Mouse (Mus musculus) large intestine, adult 2 months (tissue): Measurements from ENCODE around the gene Ikzf1. TPM values are rescaled to one million over a fixed set of nuclear protein-coding genes. Genes with fewer than 3 reads are reported as not detected.

ENCODE experiments used
- DNase-seq: peaks from one replicate; pipeline ENCODE4 v3.0.0-alpha.2; 2012; ENCODE audit warnings: low read depth, low spot score
- WGBS: fragments of 180-500 bp; shearing (Covaris S2); methylation state at CpG from one replicate; pipeline ENCODE4 v1.1.7; 2018; 5-methylcytosine and 5-hydroxymethylcytosine counted together
- polyA plus RNA-seq: library from polyadenylated mRNA; depleted of rRNA; stranded (reverse); fragments of >200 nt; gene quantifications from 2 replicates; pipeline ENCODE4 v1.2.3, GENCODE M21; 2012

The Ikzf1 gene
- polyA plus RNA-seq, 1 experiment: 8.2 TPM

DNA sequence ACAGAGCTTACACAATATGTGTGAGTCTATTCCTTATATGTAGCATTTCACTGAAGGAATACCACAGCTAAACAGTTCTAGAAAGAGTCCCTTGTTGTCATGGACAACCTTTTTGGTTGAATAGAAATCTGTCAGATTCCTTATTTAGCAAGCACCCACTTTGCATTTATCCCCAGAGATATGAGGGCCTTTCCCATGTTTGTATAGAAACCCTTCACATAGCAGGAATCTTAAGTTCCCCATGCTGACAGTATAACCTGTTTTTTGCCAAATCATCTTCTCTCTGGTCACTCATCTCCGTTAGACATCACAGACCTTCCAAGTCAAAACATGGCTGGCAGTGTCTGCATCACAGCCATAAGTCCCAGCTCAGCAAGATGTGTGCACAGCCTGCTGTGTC, 59.4 kb downstream of the Ikzf1 start:
- no peak for DNase-seq
- 32% methylated on average over 1 of the region's 1 CpGs for WGBS

DNA sequence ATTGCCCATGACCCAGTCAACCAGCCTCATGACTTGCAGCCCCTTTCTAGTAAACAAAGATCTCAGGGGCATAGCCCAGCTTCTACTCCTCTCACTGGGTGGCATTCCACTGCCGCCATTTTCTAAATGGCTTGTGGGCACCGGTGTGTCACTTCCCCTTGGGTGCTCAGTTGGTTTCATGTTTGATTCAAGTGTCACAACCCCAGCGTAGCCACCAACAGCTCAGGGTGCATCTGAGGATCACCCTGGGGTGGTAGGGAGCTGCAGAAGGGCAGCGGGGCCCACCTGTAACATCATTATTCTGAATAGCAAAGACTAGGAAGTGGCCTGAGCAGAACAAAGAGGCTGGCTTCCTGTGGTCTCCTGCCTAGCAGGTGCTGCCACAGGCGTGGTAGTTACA, 66.3 kb downstream of the Ikzf1 start:
- WGBS: 76% methylated on average over 5 of the region's 5 CpGs
- no peak for DNase-seq

DNA sequence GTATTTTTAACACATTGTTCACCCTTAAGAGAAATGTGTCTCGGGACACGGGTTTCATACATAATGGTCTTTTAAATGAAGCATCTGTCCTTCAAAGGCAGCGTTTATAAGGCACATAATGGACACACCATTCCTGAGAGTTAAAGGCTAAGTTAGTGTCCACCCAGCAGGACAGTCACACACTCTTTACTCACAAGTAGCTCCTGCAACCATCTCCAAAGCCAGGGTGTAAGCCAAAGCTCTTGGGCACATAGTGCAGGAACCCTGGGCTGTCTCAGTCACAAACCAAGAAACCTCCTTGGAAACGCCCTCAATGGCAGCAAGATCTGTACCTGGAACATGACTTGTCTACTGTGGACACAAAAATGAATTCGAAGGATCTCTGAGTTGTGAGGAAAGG, 68.1 kb downstream of the Ikzf1 start:
- no peak for DNase-seq
- 69% methylated on average over 5 of the region's 5 CpGs for WGBS

DNA sequence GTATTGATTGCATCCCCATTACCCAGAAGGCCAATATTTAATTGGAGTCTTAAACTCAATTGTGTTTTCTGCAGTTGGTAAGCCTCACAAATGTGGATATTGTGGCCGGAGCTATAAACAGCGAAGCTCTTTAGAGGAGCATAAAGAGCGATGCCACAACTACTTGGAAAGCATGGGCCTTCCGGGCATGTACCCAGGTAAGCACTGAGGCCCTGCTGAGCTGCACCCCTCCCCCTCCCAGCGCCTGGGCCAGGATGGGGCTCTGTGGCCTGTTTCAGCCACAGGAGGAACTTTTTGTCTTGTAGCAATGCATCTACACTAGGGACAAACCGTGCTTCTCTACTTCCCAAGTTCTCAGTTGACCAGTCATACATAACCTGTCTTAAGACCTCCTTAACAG, 73.3 kb downstream of the Ikzf1 start:
- DNase-seq: no peak
- 76% methylated on average over 6 of the region's 6 CpGs for WGBS

DNA sequence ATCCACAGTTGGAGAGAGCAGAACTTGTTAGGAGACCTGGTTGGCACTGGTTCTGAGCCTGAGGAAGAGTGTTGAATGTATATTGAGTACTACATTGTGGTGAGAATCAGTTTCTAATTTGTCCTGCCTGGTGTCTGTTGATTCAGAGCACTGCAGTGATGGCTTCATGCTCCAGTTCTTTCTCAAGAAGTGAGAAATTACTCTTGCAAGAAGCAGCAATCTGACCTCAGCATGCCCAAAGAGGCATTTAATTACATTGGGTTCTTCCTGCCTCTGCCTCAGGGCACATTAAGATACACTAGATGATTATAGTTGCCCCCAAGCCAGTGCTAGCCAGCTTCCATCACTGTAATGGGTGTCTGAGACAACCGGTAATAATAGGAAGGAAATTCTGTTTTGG, 74.1 kb downstream of the Ikzf1 start:
- no peak for DNase-seq
- 92% methylated on average over 1 of the region's 1 CpGs for WGBS

DNA sequence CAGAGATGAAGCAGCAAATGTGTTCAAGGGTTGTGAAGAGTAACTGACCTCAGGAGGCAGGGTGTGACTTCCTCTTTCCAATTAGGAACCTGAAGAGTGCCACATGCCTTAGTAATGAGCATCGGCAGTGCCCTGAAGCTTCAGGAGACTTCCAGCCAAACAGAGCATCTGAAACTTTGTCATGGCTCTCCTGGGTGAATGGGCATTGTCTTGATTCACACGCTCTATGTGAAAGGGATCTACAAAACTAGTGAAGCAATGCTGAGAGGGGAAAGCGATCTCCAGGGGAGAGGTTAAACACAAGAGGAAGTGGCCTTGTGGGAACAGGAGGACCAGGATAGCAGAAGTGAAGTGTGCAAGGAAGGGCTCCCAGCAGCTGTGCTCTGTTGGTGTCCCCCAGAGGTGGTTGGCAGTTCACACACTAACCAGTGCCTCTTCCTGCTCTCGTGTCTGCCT, 78.4 kb downstream of the Ikzf1 start:
- WGBS: 61% methylated on average over 4 of the region's 4 CpGs

DNA sequence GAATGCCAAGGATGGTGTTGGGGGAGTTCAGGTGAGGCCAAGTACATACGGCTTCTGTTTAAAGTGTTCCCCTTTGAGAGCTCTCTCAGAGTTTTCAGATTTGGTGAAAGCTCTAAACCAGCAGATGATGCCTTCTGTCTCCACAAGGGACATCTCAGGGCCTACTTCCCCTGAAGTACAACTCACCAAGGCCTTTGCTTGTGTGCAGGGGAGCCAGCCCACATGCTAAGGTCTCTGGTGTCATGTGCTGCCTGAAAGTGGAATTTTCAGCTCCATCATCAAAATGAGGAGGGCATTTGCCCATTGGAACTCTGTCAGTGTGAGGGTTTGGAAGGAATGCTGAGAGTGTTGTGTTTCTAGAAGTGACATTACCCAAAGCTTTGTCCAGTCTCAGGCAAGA, 80.6 kb downstream of the Ikzf1 start:
- DNase-seq: no peak
- WGBS: 74% methylated on average over 1 of the region's 1 CpGs

More for the DNA sequence above, 78.4 kb downstream of the Ikzf1 start:
- no peak for DNase-seq

DNA sequence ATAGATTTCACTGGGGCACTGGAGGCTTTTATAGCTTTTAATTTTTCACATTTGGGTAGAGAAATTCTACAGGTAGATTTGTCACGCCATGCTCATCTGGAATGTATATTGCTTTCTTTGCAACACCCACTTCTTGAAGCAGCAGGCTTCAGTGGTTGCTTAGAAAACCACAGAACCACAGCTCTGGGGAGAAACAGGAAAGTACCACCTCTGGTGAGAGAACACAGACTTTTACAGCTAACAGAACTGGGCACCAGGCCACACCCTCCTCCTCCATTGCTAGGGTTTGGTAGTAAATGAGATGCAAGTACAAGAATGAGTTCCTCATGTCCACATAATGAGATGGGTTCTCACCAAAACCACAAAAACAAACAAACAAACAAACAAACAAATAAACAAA, 81.3 kb downstream of the Ikzf1 start:
- DNase-seq: no peak
- 78% methylated on average over 1 of the region's 1 CpGs for WGBS

DNA sequence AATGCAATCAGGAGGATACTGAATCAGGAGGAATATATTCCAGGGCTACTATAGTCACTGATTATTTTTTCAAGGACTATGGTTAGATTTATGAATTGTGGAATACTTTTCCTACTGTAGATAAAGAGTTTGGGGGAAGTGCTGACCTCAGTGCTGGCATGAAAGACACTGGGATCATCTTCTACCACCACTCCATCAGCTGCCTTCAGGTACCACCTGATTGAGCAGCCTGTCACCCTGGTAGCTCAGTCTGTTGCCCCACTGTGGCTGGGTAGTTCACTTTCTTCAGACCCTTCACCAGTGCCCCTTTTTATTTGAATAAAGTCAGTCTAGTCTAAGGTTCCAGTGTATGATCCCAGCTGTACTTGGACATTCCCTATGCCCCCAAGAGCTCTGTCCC, 81.9 kb downstream of the Ikzf1 start:
- DNase-seq: no peak

DNA sequence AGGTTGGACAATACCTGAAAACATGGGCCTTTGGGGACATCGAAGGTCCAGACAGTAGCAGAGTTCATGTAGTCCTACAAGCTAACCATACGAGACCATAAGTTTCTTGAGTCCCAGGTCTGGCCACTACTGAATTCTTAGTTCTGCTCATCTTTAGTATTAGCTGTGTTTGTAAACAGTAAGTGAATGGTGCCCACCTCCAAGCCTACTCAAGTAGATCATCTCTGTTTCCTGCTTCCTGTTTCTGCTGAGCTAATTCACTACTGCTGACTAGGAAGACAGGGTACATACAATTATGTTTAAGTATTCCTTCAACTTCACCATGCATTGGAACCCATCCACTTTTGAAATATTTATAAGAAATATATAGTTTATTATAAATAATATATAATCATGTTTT, 83.3 kb downstream of the Ikzf1 start:
- 89% methylated on average over 2 of the region's 2 CpGs for WGBS

DNA sequence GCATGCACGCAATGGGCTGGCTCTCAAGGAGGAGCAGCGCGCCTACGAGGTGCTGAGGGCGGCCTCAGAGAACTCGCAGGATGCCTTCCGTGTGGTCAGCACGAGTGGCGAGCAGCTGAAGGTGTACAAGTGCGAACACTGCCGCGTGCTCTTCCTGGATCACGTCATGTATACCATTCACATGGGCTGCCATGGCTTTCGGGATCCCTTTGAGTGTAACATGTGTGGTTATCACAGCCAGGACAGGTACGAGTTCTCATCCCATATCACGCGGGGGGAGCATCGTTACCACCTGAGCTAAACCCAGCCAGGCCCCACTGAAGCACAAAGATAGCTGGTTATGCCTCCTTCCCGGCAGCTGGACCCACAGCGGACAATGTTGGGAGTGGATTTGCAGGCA, 84.5 kb downstream of the Ikzf1 start:
- 93% methylated on average over 20 of the region's 20 CpGs for WGBS
- no peak for DNase-seq

More for the DNA sequence above, 83.3 kb downstream of the Ikzf1 start:
- DNase-seq: no peak

DNA sequence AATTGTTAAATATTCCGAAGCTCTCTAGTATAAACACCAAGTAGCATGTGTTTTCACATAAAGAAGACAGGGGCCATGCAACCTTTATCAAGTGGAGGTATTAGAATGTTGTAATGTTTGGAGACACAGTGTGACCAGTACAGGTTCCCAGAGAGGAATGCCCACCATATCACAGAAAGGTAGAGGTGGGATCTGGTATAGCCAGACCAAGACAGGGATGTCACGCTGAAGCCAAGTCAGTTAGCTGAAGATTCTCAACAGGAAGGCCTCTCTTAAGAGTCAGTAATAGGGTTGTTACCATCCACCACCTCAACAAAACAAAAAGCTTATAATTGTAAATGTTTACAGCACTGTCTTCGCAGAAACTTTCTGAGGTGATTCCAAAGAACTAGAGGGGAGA, 85.9 kb downstream of the Ikzf1 start:
- WGBS: 79% methylated on average over 3 of the region's 3 CpGs
- DNase-seq: no peak

DNA sequence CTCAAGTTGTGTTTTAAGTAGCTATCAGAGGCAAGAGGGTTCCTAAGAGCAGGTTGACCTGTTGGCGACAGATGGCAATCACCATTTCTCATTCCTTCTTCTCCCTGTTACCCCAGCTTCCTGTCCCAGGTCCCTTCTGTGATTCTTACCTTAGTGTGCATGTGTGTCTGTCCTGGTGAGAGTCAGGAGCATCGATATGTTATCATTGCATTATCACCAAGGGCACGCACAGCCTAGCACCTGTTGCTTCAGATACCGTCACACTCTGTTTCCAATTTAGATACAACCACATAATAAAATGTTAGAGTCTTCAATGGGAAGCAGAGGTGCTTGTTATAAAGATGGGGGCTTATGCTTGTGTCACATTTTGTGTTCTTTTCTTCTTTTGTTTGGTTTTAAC, 87.4 kb downstream of the Ikzf1 start:
- WGBS: 89% methylated on average over 4 of the region's 4 CpGs
- no peak for DNase-seq

DNA sequence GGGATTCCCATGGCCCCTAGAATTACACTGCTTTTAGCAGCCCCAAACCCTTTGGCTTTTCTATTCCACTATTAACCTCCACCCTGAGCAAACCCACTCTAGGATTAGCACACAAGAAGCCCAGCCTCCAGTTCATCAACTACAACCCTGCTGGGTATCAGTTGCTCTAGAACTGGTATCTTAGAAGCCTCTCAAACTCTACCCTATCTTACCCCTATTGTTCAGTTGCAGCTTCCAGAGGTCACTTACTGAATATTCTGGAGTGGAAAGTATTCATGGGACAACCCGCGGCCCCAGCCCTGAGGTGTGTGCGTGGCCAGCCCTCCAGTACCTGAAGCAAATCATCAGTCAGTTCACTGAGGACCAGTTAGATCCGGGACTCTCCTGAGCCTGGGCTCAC, 89.6 kb downstream of the Ikzf1 start:
- DNase-seq: no peak
- WGBS: 92% methylated on average over 4 of the region's 4 CpGs

DNA sequence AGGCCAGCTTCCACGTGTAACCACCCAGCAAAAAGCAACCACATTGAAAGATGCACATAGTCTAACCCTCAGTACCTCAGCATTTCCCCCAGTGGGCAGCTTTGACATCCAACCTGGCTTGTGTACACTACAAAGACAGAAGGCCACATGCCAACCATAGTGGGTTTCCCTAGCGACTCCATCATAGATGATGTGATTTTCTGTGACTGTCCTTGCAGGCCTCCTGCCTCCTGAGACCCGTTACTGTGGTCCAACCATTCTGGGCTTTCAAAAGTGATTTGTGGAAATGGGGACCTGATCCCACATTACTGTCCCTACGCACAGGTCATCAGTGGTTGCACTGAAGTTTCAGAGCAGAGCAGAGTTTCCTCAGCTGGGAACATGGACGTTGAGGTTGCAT, 90.1 kb downstream of the Ikzf1 start:
- DNase-seq: no peak
- 86% methylated on average over 5 of the region's 5 CpGs for WGBS

DNA sequence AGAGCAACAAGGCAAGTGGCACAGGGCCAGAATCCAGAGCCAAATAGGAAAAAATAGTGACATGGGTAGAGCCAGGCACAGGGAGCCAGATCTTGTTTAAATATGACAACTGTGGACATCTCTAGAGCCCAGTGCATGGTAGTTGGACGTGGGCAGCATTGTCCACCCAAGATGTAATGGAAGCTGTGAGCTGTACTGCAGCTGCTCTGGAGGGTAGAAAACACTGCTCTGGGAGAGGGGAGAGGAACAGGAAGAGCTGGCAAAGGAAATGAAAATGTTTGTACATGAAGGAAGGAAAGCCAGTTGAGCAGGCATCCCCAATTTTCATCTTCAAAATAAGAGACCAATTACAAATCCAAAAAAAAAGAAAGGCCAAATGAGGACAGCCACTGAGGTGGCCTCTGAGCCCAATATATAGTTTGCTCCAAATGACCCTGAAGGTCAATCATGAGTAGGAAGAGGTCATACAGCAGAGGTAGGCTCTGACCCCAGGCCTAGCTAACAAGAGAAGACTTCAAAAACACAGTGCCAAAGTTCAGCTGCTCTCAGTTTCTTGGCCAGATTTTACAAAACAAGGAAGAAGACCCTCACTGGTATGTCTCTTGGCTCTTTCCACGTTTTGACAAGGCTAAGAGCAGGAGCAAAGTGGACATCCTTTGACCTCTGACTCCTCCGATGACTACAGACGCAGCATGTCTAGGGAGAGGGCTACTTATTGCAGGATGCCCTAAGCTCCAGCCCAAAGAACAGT, 91.4 kb downstream of the Ikzf1 start:
- 63% methylated on average over 4 of the region's 4 CpGs for WGBS

DNA sequence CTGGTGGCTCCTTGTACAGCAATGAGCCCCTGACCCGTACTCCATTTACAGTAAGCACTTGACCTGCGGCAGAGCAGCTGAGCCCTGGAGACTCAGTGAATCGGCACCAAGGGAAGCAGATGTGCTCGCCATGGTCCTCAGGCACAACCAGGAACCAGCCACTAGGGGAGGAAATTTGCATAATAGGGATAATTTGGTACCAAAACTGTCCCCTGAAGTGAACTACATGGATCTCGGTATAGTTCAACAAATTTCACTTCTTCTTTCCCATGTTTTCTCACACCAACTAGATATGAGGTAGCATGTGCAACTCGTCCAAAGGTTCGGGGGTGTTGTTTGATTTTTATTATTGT, 92.0 kb downstream of the Ikzf1 start:
- WGBS: 72% methylated on average over 7 of the region's 7 CpGs
- DNase-seq: no peak

More for the DNA sequence above, 91.4 kb downstream of the Ikzf1 start:
- DNase-seq: no peak

DNA sequence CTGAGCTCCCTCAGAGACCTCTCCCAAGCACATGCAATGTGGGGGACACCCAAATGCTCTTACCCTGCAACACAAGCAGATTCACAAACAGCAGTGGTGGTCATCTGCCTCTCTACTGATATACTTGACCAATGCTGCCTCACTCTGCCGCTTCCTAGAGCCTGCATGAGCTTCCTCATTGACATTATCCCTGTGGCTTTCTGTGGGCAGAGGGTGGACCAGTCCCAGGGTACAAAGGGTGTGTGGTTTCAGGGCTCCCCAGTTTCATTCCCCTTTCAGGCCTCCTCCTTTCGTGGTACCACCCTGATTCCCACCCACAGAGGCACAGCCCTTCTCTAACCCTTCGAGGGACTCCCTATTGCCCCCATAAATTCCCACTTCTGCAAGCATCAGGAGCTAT, 92.4 kb downstream of the Ikzf1 start:
- 37% methylated on average over 3 of the region's 3 CpGs for WGBS
- no peak for DNase-seq

DNA sequence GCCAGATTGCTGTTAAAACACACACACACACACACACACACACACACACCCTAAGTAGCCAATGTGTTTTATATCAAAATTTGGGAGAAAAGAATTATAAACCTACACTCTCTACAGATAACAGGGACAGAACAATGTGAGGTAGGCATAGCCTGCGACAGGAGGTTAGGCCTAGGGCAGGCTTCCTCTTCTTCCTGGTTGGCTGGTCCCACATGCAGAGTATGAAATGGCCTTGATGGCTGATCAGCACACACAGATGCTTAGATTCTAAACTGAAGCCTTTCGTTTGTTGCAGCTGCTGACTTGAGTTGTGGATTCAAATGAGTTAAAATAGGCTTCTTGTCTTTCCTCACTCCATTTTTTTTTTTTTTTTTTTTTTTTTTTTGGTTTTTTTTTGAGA, 93.0 kb downstream of the Ikzf1 start:
- WGBS: 69% methylated on average over 2 of the region's 2 CpGs
- DNase-seq: no peak

DNA sequence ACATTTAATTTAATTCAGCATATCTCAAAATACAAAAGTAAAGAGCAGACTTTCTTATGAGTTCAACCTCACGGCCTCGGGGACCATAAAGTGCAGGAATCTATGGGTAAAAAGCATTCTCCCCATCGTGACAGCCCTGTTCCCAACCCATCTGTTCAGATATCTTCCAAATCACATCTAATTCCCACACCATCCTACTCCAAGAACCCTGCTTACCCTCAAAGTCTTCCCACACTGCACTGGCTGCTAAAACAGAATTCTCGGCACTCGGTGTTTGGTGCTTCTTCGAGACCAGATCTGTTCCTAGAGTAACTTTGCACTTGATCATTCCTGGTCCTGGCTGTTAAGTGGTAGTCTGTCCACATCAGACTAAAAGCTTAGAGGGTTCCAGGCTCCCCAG, 93.5 kb downstream of the Ikzf1 start:
- no peak for DNase-seq
- 90% methylated on average over 6 of the region's 6 CpGs for WGBS

DNA sequence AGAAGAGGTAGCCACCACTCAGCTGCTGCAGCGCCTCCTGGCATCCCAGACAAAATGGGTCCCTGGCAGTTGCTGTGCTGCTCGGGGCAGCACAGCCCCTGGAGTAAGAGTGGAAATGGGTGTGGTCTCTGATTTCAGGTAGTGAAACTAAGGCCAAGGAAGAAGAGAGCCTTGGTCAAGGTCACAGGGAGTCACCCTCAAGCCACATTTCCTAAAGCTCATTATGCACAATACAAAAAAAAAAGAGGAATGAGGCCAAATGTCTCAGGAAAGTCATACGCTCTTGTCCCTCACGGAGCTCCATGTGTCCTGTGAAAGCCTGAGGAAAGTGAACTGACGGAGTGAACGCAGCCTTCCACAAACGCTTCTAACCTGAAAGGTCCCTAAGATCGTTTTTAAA, 96.9 kb downstream of the Ikzf1 start:
- DNase-seq: no peak
- WGBS: 71% methylated on average over 8 of the region's 8 CpGs

DNA sequence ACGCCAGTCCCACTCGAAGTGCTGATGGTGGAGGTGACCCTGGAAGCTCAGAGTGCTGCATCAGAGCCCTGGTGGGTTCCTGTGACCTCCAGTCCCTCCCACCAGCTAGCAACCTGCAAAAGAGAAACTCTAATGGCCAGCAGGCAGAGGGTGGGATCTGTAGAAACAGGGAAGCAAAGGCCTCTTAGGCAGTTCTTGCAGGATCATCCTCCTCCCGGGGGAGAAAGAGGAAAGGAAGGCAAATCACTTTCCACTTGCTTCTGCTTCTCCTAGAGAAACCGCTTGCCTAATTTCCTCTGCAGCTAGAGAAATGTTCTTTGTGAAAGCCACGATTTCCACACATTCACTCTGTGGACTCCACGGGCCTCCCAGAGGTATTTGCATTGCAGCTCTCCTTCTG, 100.7 kb downstream of the Ikzf1 start:
- DNase-seq: no peak
- 50% methylated on average over 6 of the region's 6 CpGs for WGBS
